Mouse (Mus musculus) testis, postnatal 10 days (tissue): ENCODE measurements at regions not wholly inside any gene's neighbourhood (a gene's known extent, or its start where the extent isn't known, plus 50 kb on each side); places are given as distances from the start of the nearest gene placed in this dataset.

ENCODE experiments used
- DNase-seq: peaks from one replicate; pipeline ENCODE4 v3.0.0; 2021; ENCODE audit warnings: low spot score

DNA sequence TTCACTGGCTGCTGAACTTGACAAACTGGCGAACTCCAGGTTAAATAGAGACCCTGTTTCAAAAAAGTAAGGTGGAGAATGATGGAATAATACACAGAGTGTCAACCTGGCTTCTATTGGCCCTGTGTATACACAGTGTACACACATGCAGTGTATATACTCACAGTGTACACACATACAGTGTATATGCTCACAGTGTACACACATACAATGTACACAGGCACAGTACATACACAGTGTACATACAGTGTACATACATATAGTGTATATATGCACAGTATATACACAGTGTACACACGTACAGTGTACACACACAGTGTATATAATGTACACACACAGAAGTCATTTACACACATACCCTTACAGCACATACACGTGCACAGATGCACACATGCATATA lies 52.4 kb upstream of the Aldh1b1 start:
- DNase-seq = no peak

DNA sequence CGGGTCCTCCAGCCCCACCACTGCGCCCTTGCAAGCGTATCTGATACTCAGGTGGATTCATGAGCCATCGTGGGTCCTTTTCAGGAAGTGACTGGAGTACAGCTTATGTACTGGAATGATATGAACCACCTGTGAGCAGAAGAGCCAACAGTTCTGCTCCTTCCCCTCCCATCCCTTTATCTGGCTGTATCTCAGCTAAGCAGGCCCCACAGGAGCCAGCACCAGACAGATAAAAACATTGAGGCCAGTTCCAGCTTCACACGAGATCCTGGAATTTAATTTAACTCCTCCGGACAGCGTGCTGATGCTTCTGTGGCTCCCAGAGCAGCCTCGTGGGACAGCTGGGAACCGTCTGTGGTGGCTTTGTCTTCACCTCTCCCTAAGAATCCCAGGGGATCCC lies 53.1 kb upstream of the Aldh1b1 start:
- DNase-seq = no peak

DNA sequence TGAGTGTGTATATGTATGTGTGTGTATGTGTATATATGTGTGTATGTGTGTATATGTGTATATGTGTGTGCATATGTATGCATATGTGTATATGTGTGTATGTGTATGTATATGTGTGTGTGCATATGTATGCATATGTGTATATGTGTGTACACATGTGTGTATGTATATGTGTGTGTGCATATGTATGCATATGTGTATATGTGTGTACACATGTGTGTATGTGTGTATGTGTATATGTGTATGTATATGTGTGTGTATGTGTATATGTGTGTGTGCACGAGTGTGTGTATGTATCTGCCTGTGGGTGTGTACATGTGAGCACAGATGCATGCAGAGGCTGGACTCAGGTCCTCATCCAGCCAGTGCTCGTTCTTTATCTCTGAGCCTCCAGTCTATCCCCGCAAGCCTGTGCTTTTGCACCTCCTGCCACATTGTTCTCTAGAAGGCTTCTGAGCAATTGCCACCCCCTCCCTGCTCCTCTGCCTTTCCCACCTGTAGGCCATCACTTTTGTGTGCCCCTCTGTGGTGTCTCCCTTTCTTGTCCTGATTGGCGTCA lies 53.9 kb upstream of the Aldh1b1 start:
- no peak for DNase-seq

DNA sequence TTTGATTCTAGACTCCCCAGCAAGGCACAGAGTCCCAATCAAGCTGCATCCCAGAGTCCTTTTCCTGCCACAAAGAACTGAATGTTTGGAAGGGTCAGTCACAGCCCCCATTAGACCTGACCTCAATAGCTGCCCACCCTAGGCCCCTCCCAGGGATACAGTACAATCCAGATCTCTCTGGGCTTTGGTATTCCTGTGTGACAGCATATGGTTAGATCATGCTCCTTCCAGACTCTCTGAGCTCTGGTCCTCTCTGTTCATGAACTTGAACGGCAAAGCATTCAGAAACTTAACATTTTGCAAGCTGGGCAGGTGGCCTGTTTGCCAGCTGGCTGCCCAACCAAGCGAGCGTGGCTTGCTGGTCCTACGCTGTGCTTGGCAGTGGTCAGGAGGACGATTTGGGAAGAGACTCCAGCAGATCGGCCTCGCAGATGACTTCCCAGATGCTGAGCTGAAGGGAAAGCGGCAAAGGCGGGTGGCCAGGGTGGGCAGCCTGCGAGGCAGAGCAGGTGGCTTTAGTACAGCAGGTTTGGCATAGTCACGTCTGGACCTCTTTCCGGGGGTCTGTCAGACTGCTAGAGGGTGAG lies 58.0 kb upstream of the Aldh1b1 start:
- no peak for DNase-seq

DNA sequence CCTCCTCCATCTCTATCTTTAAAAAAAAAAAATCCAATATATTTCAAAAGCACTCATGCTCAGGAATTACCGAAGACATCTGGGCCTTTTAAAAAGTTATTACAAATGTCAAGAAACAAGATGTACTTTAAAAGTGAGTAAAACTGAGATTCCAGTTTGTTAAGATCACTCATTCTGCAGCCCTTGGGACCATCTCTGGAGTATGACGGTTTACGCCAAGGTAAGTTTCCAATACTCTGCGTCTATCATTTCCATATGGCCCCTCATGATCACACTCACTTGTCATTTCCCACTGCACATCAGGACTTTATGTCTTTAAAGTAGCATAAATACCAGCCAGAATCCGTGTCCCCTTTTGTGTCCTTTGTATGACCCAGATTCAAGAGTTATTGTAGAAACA lies 58.5 kb upstream of the Aldh1b1 start:
- no peak for DNase-seq

DNA sequence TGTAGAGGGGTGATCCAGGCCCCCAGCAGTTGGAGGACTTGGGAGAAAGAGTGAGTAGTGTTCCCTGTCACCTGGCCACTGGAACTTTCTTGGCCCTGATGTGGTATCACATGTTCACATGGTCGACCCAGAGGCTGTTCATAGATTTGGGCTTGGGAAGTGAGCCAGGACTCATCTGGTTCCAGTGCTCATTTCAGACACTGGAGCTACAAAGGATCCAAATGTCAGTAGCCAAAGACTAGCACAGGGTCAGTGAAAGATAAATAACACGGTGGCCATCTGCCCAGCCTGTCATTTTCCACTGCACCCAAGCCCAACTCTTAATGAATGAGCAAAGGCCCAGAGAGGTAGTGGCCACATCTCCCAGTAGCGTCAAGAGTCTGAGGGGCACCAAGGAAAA lies 59.1 kb upstream of the Aldh1b1 start:
- no peak for DNase-seq

DNA sequence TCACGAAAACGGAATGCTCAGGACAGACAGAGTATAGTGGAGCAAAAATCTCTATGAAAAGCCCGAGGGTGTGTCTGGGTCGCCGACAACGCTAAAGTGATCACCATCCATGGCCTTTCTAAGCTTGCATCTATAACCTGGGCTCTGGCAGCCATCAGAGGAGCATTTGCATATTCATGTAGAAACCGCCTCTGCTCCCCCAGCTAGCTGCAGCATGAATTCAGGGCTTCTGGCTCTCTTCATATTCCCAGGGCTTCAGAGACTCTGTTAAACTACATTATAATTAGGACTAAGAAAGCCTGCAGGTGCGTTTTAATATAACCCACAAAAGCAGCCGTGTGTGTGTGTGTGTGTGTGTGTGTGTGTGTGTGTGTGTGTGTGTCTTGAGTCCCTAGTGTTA lies 59.7 kb upstream of the Aldh1b1 start:
- DNase-seq = no peak

DNA sequence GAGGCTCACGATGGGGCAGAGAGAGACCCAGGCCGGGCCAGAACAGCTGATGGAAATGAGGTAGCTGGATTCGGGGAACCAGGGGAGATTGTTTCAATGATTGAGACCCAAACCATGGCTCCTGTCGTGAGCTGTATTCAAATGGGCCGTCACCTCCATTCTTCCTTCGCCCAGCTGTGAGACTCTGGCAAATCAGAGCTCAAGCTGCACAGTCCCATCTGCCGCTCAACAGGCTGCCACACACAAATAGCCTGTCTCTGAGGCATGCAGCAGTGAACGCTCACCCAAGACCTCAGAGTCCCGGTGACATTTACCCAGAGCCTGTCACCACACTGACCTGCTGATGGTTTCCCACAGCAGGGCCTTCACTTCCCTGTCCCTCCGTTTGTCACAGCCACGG lies 60.1 kb upstream of the Aldh1b1 start:
- no peak for DNase-seq

DNA sequence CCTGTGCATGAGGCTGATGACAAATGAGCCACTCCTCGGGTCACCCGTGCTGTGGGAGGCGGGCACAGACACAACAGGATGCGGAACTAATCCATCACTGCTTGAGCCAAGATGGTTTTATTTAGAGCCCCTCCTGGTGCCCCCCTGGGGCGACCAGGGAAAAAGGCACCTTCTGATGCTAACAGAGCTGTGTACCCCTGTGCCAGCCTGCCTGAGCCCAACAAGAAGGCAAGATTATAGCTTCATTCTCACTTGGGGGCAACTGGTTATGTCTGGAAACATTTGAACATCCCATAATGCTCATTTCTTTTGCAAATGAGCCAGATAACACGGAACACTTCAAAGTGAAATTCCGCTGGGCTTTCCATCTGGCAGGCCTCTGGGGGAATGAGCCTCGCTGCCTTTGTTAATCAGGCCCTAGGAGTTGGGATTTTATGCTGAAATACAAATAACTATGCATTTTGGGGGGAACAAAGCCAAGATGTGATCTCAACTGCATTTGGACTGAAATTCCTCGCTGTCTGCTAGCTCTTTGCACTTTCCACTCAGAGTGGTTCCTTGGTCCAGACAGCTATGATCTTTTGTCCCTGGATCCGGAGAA lies 62.5 kb upstream of the Aldh1b1 start:
- no peak for DNase-seq

DNA sequence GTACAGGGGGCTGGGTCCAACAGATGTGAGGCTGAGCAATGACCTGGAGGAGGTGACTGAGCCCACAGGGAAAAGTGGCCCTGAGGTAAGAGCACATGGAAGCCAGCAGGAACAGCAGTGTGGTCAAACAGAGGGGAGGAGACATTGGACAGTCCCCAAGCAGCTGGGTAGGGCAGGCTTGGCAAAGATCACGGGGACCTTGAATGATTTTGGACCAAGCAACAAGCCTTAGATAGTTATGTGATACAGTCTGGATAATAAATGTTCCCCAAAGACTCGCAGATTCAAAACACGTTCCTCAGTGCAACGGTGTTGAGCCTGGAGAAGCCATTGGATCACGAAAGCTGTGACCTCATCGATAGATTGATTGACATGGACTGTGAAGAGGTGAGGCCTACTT lies 64.8 kb upstream of the Aldh1b1 start:
- no peak for DNase-seq

DNA sequence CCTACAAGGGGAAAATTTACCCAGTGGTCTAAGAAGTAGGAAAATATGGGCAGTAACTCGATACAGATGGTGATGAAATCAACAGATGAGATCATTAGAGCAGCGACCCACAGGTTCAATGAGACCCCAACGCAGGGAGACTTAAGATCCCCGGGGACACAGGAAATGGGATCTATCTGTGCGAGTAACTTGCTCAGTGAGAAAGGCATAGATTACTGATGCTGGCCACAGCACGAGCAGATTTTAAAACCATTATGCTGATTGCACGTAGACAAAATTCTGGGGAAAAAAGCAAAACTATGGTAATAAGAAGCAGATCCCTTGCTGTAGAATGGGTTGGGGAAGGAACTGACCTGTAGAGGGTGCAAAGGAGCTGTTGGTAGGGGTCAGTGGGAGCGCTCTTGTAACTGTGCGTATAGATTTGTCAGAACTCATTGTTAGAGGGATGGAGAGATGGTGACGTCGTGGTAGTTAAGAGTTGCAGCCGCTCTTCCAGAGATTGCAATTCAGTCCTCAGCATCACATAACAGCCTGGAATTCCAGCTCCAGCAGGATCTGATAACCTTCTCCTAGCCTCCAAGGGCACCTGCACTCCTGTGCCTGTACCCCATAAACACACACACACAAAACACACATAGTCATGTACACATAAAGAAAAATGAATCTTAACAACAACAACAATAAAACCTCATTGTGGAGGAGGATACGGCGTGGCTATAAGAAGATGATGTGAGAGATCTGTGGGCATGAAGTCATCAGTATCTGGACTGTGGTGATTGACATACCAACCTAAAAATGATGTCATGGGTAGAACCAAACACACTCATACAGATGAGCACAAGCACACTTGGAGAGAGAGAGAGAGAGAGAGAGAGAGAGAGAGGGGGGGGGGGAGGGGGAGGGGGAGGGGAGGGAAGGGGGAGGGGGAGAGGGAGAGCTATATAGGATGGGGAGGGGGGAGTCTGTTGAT lies 67.7 kb upstream of the Aldh1b1 start:
- no peak for DNase-seq

DNA sequence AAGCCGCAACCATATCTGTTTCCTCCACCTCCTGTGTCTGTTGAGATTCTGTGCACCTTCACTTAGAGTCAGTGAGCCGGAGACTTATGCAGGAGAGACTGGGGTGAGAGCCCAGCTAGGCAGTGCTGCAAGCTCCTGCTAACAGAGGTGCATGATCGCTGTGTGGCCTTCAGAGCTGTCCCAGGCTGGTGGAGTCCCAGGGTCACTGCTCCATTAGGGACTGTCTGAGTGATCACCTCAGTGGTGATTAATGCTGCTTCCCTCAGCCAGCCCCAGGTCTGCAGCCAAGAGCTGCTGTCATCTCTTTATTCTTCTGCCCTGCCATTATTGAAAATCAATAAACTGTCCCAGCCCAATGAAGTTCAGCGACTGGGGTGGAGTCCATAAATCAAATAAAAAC lies 69.0 kb upstream of the Aldh1b1 start:
- no peak for DNase-seq

DNA sequence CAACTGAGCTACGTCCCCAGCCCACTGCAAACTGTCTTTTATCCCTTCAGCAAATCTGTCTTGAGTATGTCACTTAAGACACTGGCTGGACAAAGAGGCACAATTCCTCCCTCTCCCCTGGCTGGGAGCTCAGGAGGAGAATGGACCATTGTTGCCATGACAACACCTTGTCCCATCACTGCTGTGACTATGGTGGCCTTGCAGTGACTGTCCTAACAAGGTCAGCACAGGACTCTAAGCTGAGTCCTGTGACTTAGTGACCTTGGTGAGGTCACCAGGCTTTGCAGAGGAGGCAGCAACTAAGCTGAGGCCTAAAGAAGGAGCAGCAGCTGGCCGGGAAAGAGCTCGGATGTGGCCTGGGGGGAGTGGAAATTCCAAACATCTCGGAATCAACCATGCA lies 70.0 kb upstream of the Aldh1b1 start:
- DNase-seq = no peak

DNA sequence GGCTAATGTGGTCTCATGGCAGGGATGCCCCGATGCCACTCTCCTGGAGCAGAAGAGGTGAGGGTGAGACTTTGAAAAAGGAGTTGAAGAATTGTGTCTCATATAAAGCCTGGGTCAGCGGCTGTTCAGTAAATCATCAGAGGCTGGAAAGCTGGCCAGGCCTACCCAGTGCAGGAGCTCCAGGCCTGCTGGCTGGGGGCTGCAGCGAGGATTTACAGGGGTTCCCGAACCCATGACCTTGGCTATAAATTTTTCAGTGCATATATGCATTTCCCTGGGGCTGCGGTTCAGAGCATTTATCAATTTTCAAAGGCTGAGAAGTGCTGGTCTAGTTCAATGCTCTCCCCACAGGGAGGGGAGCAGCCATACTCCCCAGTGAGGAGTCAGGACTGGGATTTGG lies 70.9 kb upstream of the Aldh1b1 start:
- no peak for DNase-seq

DNA sequence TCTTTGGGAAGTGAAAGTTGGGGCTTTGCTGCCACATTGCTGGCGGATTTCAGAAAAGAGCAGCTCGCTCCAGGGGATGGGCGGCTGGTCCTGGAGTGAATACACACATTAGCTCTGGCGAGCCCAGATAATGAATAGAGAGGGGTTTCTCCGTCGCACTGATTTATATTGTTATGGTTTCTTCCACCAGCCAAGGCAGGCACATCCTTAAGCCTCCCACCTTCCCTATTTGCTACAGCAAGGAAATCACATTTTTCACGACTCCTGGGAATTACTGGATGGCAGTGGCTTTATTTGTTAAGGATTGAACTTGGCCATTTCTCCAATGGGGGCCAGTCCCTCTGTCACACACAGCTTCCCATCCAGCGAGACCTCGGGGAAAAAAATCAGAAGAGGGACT lies 71.3 kb upstream of the Aldh1b1 start:
- no peak for DNase-seq

DNA sequence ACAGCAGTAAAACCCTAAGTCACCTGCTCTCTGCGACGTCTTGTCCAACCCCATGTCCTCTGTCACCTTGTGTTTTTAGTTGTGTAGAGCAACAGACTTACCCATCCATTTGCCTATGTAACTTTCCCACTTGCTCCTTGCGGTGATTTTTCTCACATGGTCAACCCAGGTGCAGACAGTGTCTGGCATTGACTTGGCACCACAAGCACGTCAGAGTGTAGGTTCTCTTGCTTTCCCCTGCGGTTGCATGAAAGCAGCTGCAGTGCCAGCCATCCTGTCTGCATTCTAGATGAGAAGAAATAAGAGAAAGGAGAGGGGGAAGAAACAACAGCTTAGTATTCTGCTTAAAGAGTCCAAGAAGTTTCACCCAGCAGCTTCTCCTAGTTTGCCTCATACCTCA lies 72.0 kb upstream of the Aldh1b1 start:
- no peak for DNase-seq

DNA sequence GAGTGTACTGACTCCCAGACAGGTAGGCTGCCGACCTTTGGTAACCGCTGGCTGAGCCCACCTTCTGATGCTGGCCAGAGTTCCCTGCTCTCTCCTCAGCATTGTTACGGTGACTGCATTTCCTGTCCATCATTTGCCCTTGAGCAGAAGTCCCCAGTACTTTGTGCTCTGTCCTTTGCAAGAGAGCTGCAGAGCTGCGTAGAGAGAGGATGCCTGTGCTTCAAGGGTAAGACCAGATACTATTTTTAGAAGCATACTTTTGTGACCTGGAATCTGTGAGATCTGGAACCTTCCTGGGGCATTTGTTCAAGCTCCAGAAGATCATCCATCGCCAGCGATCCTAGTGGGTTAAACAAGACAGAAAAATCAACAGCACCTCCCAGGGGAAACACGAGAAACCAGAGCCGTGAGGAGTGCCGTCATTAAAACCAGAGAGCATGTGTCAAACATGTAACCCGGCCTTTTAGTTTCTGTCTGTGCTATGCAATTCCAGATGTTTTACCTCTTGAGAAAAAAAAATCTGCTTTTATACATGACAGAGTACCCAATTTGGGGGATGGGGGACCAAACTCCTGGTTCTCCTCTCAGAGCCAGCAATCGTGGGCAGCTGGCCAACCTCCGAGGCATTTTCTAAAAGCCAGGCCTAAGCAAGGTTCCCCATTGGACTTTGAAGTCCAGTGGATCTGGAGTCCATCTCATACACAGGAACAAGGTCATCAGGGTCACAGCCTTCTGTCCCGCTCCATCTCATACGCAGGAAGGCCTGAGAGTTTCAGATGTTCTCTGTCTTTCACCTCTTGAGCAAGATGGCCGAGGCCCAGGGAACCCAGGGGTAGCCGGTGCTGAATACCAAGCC lies 73.5 kb upstream of the Aldh1b1 start:
- peak; percentile 59 for DNase-seq

DNA sequence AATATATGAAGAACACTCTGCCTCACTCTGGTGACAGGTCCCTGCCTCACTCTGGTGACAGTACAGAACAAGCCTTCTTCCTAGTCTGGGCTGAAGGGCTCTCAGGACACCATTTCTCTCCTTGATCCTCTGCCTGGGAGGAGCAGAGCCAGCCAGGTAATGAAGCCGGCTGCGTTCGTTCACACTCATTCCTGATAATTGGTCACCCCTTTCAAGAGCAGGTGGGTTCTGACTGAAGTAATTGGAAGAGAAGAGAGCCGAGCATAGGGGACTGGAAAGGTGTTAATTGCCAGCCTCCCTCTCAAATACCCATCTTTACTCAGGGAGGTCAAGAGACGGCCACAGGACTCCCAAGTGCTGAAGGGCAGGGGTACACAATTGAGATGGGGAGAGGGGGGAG lies 78.5 kb upstream of the Aldh1b1 start:
- DNase-seq = no peak

DNA sequence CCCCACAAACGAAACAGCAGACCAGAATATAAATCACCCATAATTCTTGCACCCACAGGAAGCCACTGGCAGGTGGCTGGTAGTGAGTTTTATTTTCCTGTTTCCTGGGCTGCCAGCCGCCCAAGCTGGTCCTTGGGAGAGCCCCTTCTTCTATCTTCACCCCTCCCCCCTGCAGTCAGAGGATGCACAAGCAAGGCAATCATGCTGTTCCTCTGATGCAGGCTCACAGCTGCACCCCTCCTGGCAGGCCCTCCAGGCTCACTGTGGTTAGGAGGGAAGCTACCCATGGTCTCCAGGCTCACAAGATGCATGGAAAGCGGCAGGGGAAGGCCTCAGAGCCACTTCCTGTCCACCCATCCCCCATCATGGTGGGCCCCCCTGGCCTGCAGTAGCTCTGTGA lies 79.3 kb upstream of the Aldh1b1 start:
- no peak for DNase-seq

DNA sequence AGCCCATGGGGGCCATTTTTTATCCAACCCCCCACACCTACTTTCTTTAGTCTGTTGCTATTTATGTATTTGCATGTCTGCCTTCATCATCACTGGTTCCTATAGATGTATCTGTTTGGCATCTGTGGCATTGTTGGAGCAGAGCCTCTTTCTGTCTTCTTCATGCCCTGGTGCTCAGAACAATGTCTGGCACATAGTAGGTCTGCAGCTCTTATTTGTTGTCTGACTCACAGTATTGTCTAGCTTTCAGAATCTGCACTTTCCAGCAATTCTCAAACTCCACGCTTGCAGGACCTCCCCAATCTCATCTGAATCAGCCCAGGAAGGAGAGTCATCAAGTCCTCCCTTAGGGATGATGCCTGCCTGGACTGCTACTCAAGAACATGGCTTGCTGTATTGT lies 82.9 kb upstream of the Aldh1b1 start:
- no peak for DNase-seq

DNA sequence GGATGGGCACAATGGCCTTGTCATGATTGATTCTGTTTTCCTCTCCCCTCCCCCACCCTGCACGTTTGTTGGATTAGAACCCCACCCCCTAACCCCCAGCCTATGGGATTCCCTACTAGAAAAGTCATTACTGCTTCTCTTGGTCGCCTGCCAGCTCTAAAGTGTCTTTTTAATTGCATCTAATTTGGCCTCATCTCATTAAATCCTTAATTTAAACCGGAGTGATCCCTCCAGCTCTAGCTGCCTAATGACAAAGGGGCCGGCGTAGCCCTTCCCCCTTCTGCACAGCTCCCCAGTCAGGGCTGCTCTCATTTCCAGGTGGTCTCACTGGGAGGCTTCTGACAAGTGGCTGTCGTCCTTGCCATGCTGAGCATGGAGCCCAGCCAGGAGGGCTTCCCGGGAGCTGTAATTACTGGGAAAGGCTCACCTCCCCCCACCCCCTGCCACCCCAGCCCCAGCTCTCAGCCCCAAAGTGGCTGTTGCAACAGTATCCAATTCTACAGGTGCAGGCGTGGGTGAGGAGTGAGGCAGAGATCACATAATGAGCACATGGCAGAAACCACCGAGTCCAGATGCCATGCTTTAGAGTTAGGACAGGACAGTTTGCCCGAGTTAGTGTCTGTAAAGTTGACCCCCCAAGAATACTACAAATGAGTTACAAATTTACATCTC lies 84.8 kb upstream of the Aldh1b1 start:
- DNase-seq = no peak
